Mouse (Mus musculus) embryo, embryonic 11 days (tissue): ENCODE data around the gene Evx2.
A peak's percentile ranks its signal among the peaks of the same experiment; 100 is the strongest.

Experiments
- DNase-seq: peaks from one replicate; pipeline ENCODE4 v3.0.0-alpha.2; 2015

Evx2 gene

GRCm38 (mm10) chr2:74659507-74660005, at the start of gene Evx2:
Gene Evx2, minus strand, starts transcription at chr2:74659557.
- DNase-seq = peak; percentile 53

DNA sequence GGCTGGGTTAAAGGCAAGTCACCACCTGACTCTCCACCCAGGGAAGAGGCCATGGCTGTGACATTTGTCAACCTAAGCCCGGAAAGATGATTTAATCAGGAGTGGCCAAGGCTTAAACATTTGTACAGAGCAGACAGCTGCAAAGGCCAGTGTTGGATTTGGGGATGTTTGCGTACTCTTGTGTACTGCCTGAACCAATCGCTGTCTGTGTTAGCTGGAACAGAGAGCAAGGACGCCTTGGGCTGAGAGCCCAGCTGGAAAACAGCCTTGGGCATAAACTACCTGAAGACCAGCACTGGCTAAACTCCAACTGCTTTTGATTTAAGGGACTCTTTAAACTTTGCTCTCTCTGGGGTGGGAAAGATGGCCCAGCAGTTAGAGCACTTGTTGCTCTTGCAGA, 49.3 kb upstream of the Evx2 start:
- no peak for DNase-seq

DNA sequence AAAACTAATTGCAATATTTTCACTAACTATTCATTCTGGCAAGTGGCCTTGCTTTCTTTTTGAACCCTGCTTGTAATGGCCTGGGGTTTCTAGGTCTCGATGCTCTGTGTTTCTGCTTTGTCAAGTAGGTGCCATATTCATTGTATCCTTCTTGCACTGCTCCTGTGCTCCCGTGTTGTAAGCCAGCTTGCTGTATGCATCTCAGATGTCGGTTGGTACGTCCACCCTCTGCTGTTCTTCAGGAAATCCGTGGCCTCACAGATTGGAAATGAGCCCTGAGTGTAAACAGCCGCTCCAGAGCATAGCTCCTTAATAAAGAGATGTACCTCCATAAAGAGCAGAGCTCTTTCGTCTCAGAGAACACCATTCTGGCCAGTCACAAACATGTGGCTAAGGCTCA, 48.2 kb upstream of the Evx2 start:
- no peak for DNase-seq

- no peak for DNase-seq
These were observed 47.1 kb upstream of the Evx2 start for GRCm38 (mm10) chr2:74706393-74706960.

- peak; percentile 77 for DNase-seq
These were observed 46.2 kb upstream of the Evx2 start for GRCm38 (mm10) chr2:74705467-74706089.

- DNase-seq = peak; percentile 65
These were observed 45.7 kb upstream of the Evx2 start for GRCm38 (mm10) chr2:74704999-74705466.

DNA sequence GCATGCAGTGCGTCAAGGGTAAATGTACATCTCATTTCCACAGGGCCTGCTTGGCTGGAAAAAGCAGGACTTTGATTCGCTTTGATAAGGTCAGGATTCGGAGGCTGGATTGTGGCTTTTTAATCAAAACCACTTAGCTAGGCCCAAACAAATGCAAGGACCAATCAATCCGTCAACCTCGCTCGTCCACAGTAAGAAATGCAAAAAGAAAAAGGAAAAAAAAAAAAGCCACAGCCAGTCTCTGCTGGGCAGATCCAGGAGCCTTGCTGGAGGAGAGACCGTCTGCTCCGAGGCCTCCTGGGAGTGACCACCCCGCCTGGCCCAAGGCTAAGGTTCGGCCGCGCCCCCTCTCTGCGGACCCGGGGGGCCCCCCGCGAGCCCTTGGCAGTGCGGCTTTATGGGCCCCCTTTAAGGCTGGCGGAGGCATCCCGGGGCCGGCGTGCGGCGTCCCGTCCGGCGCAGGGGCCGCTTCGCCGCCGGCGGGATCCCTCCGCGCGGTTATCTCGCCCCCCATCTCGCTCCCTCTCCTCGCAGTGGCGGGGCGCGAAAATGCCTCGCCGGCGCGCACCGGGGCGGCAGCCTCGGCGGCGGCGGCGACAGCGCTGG, 45.1 kb upstream of the Evx2 start, which contains the start of gene Hoxd8:
TSS of gene Hoxd8 (plus strand) at position 223 of the 606 bp plus-strand sequence.
- peak; percentile 91 for DNase-seq

DNA sequence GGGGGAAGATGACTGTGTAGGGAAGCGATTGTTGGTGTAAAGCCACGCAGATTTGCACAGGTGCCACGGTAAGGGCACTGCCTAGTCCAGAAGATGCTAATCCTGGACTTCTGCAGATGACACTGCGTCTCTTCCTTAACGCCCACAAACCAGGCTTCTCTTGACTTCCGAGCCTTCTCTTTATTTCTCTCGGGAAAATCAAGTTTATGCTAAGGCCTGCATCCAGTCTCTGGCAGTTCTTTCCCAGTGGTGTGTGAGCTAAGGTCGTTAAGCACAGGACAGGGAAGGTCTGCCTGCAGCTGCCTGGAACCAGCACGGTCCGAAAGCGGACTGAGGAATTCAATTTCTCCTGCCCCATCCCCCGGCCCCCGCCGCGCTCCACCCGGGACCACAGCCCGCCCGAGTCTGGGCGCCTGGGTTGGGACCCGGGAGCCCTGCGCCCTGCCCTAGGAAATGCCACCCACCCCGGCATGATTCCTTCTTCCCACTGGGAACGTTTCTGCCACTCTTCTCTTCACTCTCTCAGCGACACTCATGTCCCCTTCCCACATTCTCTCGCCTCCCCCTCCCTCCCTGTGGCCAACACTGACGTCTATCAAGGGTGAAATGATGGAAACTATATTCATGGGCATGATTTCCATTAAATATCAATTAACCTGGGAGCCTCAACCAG, 44.5 kb upstream of the Evx2 start:
- DNase-seq = peak; percentile 64

- no peak for DNase-seq
These were observed 44.0 kb upstream of the Evx2 start for GRCm38 (mm10) chr2:74703317-74703716.

DNA sequence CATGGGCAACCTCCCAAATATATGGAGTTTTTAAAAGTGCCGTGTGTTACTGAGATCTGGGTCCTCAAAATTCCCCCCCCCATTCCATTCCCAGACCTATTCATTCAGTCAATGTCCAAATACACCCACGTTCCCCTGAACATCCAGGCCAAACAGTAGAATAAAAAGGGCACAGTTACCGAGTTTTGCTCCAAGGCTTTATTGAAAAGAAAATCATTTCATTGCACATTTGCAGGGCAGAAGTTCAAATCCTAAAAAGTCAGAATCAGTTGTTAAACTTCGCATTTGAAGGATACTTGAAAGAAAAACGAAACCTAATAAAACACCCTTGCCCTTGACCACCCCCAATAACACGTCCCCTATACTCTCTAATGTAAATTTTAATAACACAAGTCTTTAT, 43.5 kb upstream of the Evx2 start:
- no peak for DNase-seq

GRCm38 (mm10) chr2:74701949-74702819, 42.8 kb upstream of the Evx2 start:
- DNase-seq = peak; percentile 88

- DNase-seq = no peak
These were observed 41.3 kb upstream of the Evx2 start for GRCm38 (mm10) chr2:74700546-74701112.

DNA sequence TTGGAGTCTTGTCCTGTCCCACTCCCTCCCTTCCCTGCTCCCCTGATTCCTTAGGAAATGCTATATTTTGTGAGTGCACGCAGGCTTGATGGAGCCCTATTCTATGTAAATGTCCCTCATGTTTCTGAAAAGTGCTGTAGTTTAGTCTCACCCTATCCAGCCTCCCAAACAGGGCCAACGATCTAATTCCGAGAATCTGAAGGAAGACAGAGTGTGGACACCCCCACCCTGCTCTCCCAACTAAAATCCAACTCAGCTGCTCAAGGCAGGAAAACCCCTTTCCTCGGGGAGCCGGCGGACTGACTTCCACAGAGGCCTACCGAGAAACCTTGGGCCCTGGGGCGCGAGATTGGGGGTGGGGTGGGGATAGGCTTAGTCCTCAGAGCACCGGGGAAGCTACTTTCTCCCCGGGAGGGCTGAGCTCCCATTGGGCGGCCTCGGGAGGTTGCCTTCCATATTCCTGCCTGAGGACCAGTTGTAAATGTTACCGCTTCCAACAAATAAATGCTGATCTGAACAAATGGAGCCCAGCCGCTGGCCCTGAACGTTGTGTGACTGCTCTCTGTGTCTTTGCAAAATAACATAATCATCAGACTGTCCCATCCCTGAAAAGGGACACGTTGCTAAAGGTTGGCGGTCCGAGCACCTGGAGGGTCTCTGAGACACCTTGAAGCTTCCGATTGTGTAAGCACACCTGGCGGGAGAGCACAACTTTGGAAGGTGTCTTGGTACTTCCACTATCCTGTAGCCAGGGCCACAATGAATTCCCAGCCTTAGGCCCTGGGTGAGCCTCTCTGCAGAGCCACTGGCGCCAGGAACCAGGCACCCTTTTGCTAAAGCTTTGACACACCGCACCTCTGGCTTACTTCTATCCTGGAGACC, 40.5 kb upstream of the Evx2 start:
- no peak for DNase-seq

GRCm38 (mm10) chr2:74699053-74699430, 39.7 kb upstream of the Evx2 start:
- DNase-seq = no peak

DNA sequence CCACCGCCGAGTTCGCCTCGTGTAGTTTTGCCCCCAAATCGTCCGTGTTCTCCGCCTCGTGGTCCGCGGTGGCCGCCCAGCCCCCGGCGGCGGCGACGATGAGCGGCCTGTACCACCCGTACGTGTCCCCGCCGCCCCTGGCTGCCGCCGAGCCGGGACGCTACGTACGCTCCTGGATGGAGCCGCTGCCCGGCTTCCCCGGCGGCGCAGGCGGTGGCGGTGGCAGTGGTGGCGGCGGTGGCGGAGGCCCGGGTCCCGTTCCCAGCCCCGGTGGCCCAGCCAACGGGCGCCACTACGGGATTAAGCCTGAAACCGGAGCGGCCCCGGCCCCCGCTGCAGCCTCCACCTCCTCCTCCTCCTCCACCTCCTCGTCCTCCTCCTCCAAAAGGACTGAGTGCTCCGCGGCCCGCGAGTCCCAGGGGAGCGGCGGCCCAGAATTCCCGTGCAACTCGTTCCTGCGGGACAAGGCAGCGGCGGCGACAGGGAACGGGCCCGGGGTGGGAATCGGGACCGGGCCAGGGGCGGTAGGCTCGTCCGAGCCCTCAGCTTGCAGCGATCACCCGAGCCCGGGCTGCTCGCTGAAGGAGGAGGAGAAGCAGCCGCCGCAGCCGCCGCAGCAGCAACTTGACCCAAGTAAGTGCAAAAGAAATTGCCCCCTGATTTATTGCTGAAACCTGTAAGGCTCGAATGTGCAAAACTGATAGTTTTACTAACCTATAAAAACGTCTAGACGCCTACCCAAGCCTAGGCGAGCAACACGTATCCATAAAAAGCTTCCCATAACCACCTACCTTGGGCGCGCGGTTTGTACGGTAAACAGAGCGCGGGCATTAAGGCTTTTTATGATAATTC, 39.1 kb upstream of the Evx2 start:
- no peak for DNase-seq

DNA sequence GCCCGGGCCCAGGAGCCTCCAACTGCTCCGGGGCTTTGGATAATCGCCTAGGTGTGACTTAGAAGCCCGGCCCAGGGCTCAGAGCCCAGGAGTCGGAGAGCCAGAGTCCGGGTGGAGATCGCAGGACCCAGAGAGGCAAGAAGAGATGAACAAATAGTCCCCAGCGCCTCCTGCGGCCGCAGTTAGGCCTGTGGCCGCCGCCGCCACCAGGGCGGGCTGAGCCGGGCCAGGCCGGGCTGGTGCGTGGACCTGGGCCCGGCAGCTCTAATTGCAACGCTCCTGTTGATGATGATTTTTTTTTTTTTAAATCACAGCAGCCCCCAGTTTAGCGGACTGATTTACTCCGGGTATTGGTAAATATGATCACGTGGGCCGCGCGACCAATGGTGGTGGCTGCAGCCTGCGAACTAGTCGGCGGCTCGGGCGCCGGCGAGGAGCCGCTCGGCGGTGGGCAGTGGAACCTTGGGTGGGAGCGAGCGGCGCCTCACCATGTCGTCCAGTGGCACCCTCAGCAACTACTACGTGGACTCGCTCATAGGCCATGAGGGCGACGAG, 38.3 kb upstream of the Evx2 start, which contains the start of gene Hoxd9:
TSS of gene Hoxd9 (plus strand) at position 161 of the 555 bp plus-strand sequence.
- DNase-seq = peak; percentile 85

GRCm38 (mm10) chr2:74696442-74697335, 37.3 kb upstream of the Evx2 start:
- no peak for DNase-seq

DNA sequence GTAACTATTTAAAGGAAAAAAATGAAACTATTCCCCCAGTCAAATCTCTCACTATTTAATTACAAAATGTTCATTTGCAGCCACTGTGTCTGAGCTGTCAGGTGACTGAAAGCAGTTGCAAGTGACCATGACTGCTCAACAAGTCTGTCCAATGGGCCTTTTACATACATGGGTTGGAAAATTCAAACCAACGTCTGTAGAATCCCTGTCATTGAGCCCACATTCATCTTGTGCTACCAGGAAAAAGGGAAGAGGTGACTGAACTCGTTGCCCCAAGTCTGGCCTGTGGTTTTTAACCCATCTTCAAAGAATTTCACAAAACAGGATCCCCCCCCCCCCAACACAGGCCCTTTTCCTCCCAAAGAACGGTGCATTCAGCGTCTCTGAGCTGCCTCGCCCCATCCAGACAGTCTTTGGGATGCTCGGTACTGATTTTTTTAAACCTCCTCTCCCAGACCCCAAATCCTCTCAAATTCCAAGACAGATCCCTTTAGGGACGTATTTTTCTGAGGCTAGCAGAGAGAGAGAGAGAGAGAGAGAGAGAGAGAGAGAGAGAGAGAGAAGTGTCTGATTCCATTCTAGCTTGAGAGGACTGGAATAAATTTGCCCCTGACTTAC, 36.6 kb upstream of the Evx2 start:
- no peak for DNase-seq
